Mouse (Mus musculus) layer of hippocampus, postnatal 25 days (tissue): ENCODE measurements around the gene Rab3d. TPM values are rescaled to one million over a fixed set of nuclear protein-coding genes. Genes with fewer than 3 reads are reported as not detected.

ENCODE experiments used
- DNase-seq, 2 experiments: peaks; one replicate each; pipeline ENCODE4 v3.0.0; 2022; ENCODE audit warnings: mixed read lengths in 2 of 2, low spot score in 1 of 2; ENCODE audit errors: extremely low spot score in 1 of 2
- total RNA-seq, 2 experiments: library from RNA; stranded (reverse); gene quantifications; 2 replicates each; pipeline ENCODE4 v1.2.3; 2021

The Rab3d gene
- total RNA-seq, result 10 to 100 TPM; 19.5 to 24.0 TPM

- peak in 1 of 2 experiments; percentile 71 for DNase-seq
Measured at GRCm38 (mm10) chr9:21918035-21918592, at the start of gene Rab3d. Gene Rab3d (minus strand): TSS chr9:21918192.

- no peak for DNase-seq
Measured at GRCm38 (mm10) chr9:21963417-21963816, 45.4 kb upstream of the Rab3d start, which contains the start of gene Epor. Gene Epor (minus strand): TSS chr9:21963506.

- peak; percentile 58 to 64 for DNase-seq
Measured at GRCm38 (mm10) chr9:21962416-21963059, 44.5 kb upstream of the Rab3d start.

GRCm38 (mm10) chr9:21962010-21962409 is 44.0 kb upstream of the Rab3d start:
- DNase-seq, result no peak

GRCm38 (mm10) chr9:21961366-21961980 is 43.5 kb upstream of the Rab3d start:
- DNase-seq, result no peak

- no peak for DNase-seq
Measured at GRCm38 (mm10) chr9:21960558-21961208, 42.7 kb upstream of the Rab3d start.

- DNase-seq, result no peak
Measured at GRCm38 (mm10) chr9:21960135-21960534, 42.1 kb upstream of the Rab3d start.

GRCm38 (mm10) chr9:21959244-21959643 is 41.3 kb upstream of the Rab3d start:
- DNase-seq, result no peak

GRCm38 (mm10) chr9:21958372-21958771 is 40.4 kb upstream of the Rab3d start:
- no peak for DNase-seq

GRCm38 (mm10) chr9:21955570-21956281 is 37.7 kb upstream of the Rab3d start, which contains the start of gene Swsap1:
Gene Swsap1 (plus strand): TSS chr9:21955755.
- DNase-seq, result peak; percentile 97 to 99

GRCm38 (mm10) chr9:21955225-21955569 is 37.2 kb upstream of the Rab3d start:
- DNase-seq, result no peak

GRCm38 (mm10) chr9:21954635-21955034 is 36.6 kb upstream of the Rab3d start:
- no peak for DNase-seq

GRCm38 (mm10) chr9:21953600-21953999 is 35.6 kb upstream of the Rab3d start:
- DNase-seq, result no peak

- no peak for DNase-seq
Measured at GRCm38 (mm10) chr9:21951977-21952376, 34.0 kb upstream of the Rab3d start.

- DNase-seq, result peak in 1 of 2 experiments; percentile 67
Measured at GRCm38 (mm10) chr9:21950322-21950721, 32.3 kb upstream of the Rab3d start.

- no peak for DNase-seq
Measured at GRCm38 (mm10) chr9:21948790-21949189, 30.8 kb upstream of the Rab3d start.

GRCm38 (mm10) chr9:21948146-21948545 is 30.2 kb upstream of the Rab3d start:
- no peak for DNase-seq

- no peak for DNase-seq
Measured at GRCm38 (mm10) chr9:21947540-21948130, 29.6 kb upstream of the Rab3d start.

GRCm38 (mm10) chr9:21944267-21944666 is 26.3 kb upstream of the Rab3d start:
- no peak for DNase-seq

- DNase-seq, result no peak
Measured at GRCm38 (mm10) chr9:21943638-21944037, 25.6 kb upstream of the Rab3d start.
